Mouse (Mus musculus) liver, adult 10 weeks (tissue): ENCODE results near the gene Ephx1. TPM values are rescaled to one million over a fixed set of nuclear protein-coding genes. Genes with fewer than 3 reads are reported as not detected.

ENCODE experiments used
- polyA plus RNA-seq: library from polyadenylated mRNA; stranded (reverse); fragments of 350-450 nt; fragmentation: Illumina TruSeq; extraction: RNeasy Lipid Tissue Mini Kit (QIAGEN cat#74804); gene quantifications from one replicate; pipeline ENCODE4 v1.2.3, GENCODE M21; 2014; ENCODE audit warnings: low read depth, low replicate concordance

Ephx1 gene
- 170 TPM for polyA plus RNA-seq

GRCm38 (mm10) chr1:181020756-181021487, at the start of gene Ephx1:
Gene Ephx1, minus strand, starts transcription at chr1:181020904.

GRCm38 (mm10) chr1:181050937-181051336, 30.2 kb upstream of the Ephx1 start, which contains the start of gene 9130409I23Rik:
Gene 9130409I23Rik, plus strand, starts transcription at chr1:181051237.

DNA sequence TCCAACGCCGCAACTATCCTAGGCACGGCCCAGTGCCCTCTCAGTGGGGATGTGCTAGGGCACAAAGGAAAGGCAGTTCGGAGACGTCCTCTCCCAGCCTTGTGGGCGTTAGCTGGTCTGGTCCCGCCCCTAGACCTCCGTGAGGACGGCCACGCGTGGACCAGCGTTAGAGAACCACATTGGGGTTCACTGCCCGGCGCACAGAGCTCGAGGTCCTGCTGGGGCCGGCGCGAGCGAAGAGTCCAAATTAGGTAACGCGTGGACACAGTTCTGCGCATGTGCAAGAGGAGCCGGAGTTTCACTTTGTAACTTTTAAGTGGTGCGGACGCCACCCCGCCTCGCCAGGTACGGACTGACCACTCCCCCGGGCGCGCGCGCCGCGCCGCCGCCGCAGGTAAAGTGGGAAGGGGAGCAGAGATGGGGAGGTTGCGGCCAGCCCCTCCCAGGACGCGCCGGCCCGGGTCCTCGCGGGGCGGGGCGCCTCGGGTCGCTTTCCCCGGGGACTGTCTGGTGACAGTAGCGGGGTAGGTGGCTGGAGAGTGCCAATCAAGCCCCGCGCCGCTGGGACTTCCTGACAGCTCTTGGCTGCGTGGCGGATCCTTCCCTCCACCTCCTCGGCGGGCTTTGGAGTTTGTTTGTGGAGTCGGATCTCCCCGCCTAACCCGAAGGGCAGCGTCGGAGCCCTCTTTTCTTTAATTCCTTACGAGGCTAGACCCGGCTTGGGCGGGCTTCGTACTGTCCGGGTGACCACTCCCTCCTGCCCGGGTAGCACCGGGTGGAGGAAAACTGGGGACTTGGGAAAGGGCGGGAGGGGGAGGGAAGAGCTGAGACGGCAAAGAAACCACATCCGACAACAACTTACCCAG, 78.3 kb downstream of the Ephx1 start, which contains the start of gene Tmem63a:
Tmem63a (plus strand) TSS at position 179 of the 866 bp plus-strand sequence.

GRCm38 (mm10) chr1:180934467-180935419, 86.0 kb downstream of the Ephx1 start, which contains the start of gene Lefty1:
Gene Lefty1, plus strand, starts transcription at chr1:180935022.

Other genes starting within 250 kb of the Ephx1 start
- 413 TPM for gene H3f3a, start 207.0 kb downstream of the Ephx1 start, polyA plus RNA-seq
- gene Sde2, start 169.8 kb downstream of the Ephx1 start, polyA plus RNA-seq = 8.1 TPM
- gene Lefty2, start 127.8 kb downstream of the Ephx1 start, polyA plus RNA-seq = not detected
- 0.50 TPM for gene Pycr2, start 116.6 kb downstream of the Ephx1 start, polyA plus RNA-seq
- gene Lefty1, start 85.9 kb downstream of the Ephx1 start, polyA plus RNA-seq = not detected
- 1.9 TPM for gene Tmem63a, start 78.6 kb downstream of the Ephx1 start, polyA plus RNA-seq
- gene 9130409I23Rik, start 30.3 kb upstream of the Ephx1 start, polyA plus RNA-seq = 27.8 TPM
- gene Nvl, start 123.3 kb upstream of the Ephx1 start, polyA plus RNA-seq = 11.6 TPM
- gene Cnih4, start 123.8 kb upstream of the Ephx1 start, polyA plus RNA-seq = 49.9 TPM
- 78.1 TPM for gene Wdr26, start 191.1 kb upstream of the Ephx1 start, polyA plus RNA-seq